Mouse (Mus musculus) gastrocnemius, postnatal 4 days (tissue): ENCODE data around the gene Atp6v0a2. TPM values are rescaled to one million over a fixed set of nuclear protein-coding genes. Genes with fewer than 3 reads are reported as not detected.
A peak's percentile ranks its signal among the peaks of the same experiment; 100 is the strongest.
"Not testable (repeated sequence)": the region's sequence is repeated elsewhere in the genome, so short reads cannot be mapped to it uniquely, and the experiment has no call there.

Source experiments
- DNase-seq, 2 experiments: peaks; one replicate each; pipeline ENCODE4 v3.0.0; 2021 to 2022; ENCODE audit warnings: low spot score in 2 of 2, mixed read lengths in 2 of 2
- long read RNA-seq, 2 experiments: library from polyadenylated mRNA; stranded (forward); transcript quantifications; one replicate each; pipeline ENCODE4 v2.0.0; 2021
- total RNA-seq, 2 experiments: library from RNA; stranded (reverse); gene quantifications; 2 replicates each; pipeline ENCODE4 v1.2.3; 2021

Atp6v0a2 gene
- 10 to 100 TPM; 26.5 to 31.4 TPM for total RNA-seq
- long read RNA-seq, experiment 1, full-length matches to known transcripts = 33 of 42 reads
- long read RNA-seq, experiment 1, partial matches to known transcripts = 3 of 42 reads
- long read RNA-seq, experiment 1, other reads (novel, unspliced or antisense) = 6 of 42 reads
- long read RNA-seq, experiment 2, full-length matches to known transcripts = 56 of 71 reads
- long read RNA-seq, experiment 2, partial matches to known transcripts = 3 of 71 reads
- long read RNA-seq, experiment 2, other reads (novel, unspliced or antisense) = 12 of 71 reads

- DNase-seq = peak; percentile 95 to 96
Observed at GRCm38 (mm10) chr5:124628448-124629363, at the start of gene Atp6v0a2. Atp6v0a2 (plus strand) TSS chr5:124628576.

- DNase-seq = peak; percentile 90 to 95
Observed at GRCm38 (mm10) chr5:124578633-124579317, 49.6 kb upstream of the Atp6v0a2 start, which contains the start of the genes Eif2b1 and Gtf2h3. Eif2b1 (minus strand) TSS chr5:124579131. Gtf2h3 (plus strand) TSS chr5:124579140.

GRCm38 (mm10) chr5:124582515-124582914 is 45.9 kb upstream of the Atp6v0a2 start:
- DNase-seq = no peak

- no peak for DNase-seq
Observed at GRCm38 (mm10) chr5:124592768-124593167, 35.6 kb upstream of the Atp6v0a2 start.

GRCm38 (mm10) chr5:124598224-124599174 is 29.9 kb upstream of the Atp6v0a2 start:
- peak; percentile 69 to 90 for DNase-seq

GRCm38 (mm10) chr5:124599726-124600125 is 28.6 kb upstream of the Atp6v0a2 start:
- DNase-seq = not testable (repeated sequence)

GRCm38 (mm10) chr5:124602349-124602748 is 26.0 kb upstream of the Atp6v0a2 start:
- peak in 1 of 2 experiments; percentile 37 for DNase-seq

- no peak for DNase-seq
Observed at GRCm38 (mm10) chr5:124604296-124604695, 24.1 kb upstream of the Atp6v0a2 start.

GRCm38 (mm10) chr5:124605041-124605622 is 23.2 kb upstream of the Atp6v0a2 start:
- no peak for DNase-seq

- DNase-seq = no peak
Observed at GRCm38 (mm10) chr5:124610965-124611364, 17.4 kb upstream of the Atp6v0a2 start.

- DNase-seq = no peak
Observed at GRCm38 (mm10) chr5:124614709-124615108, 13.7 kb upstream of the Atp6v0a2 start.

- DNase-seq = no peak
Observed at GRCm38 (mm10) chr5:124618711-124619110, 9.7 kb upstream of the Atp6v0a2 start.

GRCm38 (mm10) chr5:124621362-124621761 is 7.0 kb upstream of the Atp6v0a2 start:
- DNase-seq = no peak

- no peak for DNase-seq
Observed at GRCm38 (mm10) chr5:124622890-124623289, 5.5 kb upstream of the Atp6v0a2 start.

GRCm38 (mm10) chr5:124624291-124624690 is 4.1 kb upstream of the Atp6v0a2 start:
- no peak for DNase-seq

- no peak for DNase-seq
Observed at GRCm38 (mm10) chr5:124629641-124630040, 1.3 kb downstream of the Atp6v0a2 start.

- DNase-seq = no peak
Observed at GRCm38 (mm10) chr5:124631685-124632084, 3.3 kb downstream of the Atp6v0a2 start.

- no peak for DNase-seq
Observed at GRCm38 (mm10) chr5:124632461-124632860, 4.1 kb downstream of the Atp6v0a2 start.

- DNase-seq = no peak
Observed at GRCm38 (mm10) chr5:124633425-124633824, 5.0 kb downstream of the Atp6v0a2 start.

GRCm38 (mm10) chr5:124635068-124635467 is 6.7 kb downstream of the Atp6v0a2 start:
- not testable (repeated sequence) for DNase-seq
